Mouse (Mus musculus): ENCODE data around the gene Fbxl15. TPM values are rescaled to one million over a fixed set of nuclear protein-coding genes. Genes with fewer than 3 reads are reported as not detected.

Gene Fbxl15
- total RNA-seq, 2 experiments from 2014 or later, result not detected

GRCm38 (mm10) chr19:46307781-46308180 is 20.2 kb upstream of the Fbxl15 start:
- ATAC-seq (replicated peaks; ENCODE audit: low FRiP score, poor library complexity, severe bottlenecking), result no peak

GRCm38 (mm10) chr19:46308303-46308702 is 19.7 kb upstream of the Fbxl15 start:
- no peak for ATAC-seq (replicated peaks; ENCODE audit: low FRiP score, poor library complexity, severe bottlenecking)

GRCm38 (mm10) chr19:46308706-46309435 is 19.1 kb upstream of the Fbxl15 start:
- peak; percentile 48 for ATAC-seq (replicated peaks; ENCODE audit: low FRiP score, poor library complexity, severe bottlenecking)

- ATAC-seq (replicated peaks; ENCODE audit: low FRiP score, poor library complexity, severe bottlenecking), result no peak
Measured at GRCm38 (mm10) chr19:46309651-46310305, 18.2 kb upstream of the Fbxl15 start.

GRCm38 (mm10) chr19:46310312-46310865 is 17.6 kb upstream of the Fbxl15 start:
- ATAC-seq (replicated peaks; ENCODE audit: low FRiP score, poor library complexity, severe bottlenecking), result no peak

- no peak for ATAC-seq (replicated peaks; ENCODE audit: low FRiP score, poor library complexity, severe bottlenecking)
Measured at GRCm38 (mm10) chr19:46311341-46311740, 16.6 kb upstream of the Fbxl15 start.

GRCm38 (mm10) chr19:46312566-46312965 is 15.4 kb upstream of the Fbxl15 start:
- ATAC-seq (replicated peaks; ENCODE audit: low FRiP score, poor library complexity, severe bottlenecking), result no peak

GRCm38 (mm10) chr19:46313116-46313515 is 14.9 kb upstream of the Fbxl15 start:
- no peak for ATAC-seq (replicated peaks; ENCODE audit: low FRiP score, poor library complexity, severe bottlenecking)

- no peak for ATAC-seq (replicated peaks; ENCODE audit: low FRiP score, poor library complexity, severe bottlenecking)
Measured at GRCm38 (mm10) chr19:46313591-46313990, 14.4 kb upstream of the Fbxl15 start.

- ATAC-seq (replicated peaks; ENCODE audit: low FRiP score, poor library complexity, severe bottlenecking), result peak; percentile 23; the same call in 1 of the 2 replicates
Measured at GRCm38 (mm10) chr19:46314151-46314601, 13.8 kb upstream of the Fbxl15 start.

- peak; percentile 77 for ATAC-seq (replicated peaks; ENCODE audit: low FRiP score, poor library complexity, severe bottlenecking)
Measured at GRCm38 (mm10) chr19:46314872-46315742, 12.9 kb upstream of the Fbxl15 start.

GRCm38 (mm10) chr19:46315752-46316610 is 12.0 kb upstream of the Fbxl15 start:
- no peak for ATAC-seq (replicated peaks; ENCODE audit: low FRiP score, poor library complexity, severe bottlenecking)

- ATAC-seq (replicated peaks; ENCODE audit: low FRiP score, poor library complexity, severe bottlenecking), result no peak
Measured at GRCm38 (mm10) chr19:46316846-46317545, 11.0 kb upstream of the Fbxl15 start.

- no peak for ATAC-seq (replicated peaks; ENCODE audit: low FRiP score, poor library complexity, severe bottlenecking)
Measured at GRCm38 (mm10) chr19:46317546-46317885, 10.5 kb upstream of the Fbxl15 start.

GRCm38 (mm10) chr19:46318031-46318471 is 9.9 kb upstream of the Fbxl15 start:
- ATAC-seq (replicated peaks; ENCODE audit: low FRiP score, poor library complexity, severe bottlenecking), result no peak

GRCm38 (mm10) chr19:46318586-46319378 is 9.2 kb upstream of the Fbxl15 start:
- ATAC-seq (replicated peaks; ENCODE audit: low FRiP score, poor library complexity, severe bottlenecking), result no peak

- ATAC-seq (replicated peaks; ENCODE audit: low FRiP score, poor library complexity, severe bottlenecking), result no peak
Measured at GRCm38 (mm10) chr19:46320076-46320785, 7.8 kb upstream of the Fbxl15 start.
